Mouse (Mus musculus) heart, embryonic 11.5 days (tissue): ENCODE measurements around the gene Slc45a1. TPM values are rescaled to one million over a fixed set of nuclear protein-coding genes. Genes with fewer than 3 reads are reported as not detected.
"Not testable (repeated sequence)": the region's sequence is repeated elsewhere in the genome, so short reads cannot be mapped to it uniquely, and the experiment has no call there.

Experiments used
- ATAC-seq: fragments of 200-750 bp; cut with Nextera tagmentation; replicated peaks from 2 replicates; pipeline ENCODE4 v1.8.0; 2017; ENCODE audit warnings: moderate library complexity; ENCODE audit not compliant: insufficient number of reproducible peaks, low FRiP score, low TSS enrichment
- H3K27ac ChIP-seq: fragments of 300-500 bp; sonication (generic); 2 replicates; pipeline ENCODE4 v1.5.1; 2014; ENCODE audit warnings: mild to moderate bottlenecking, low read depth, low read length
- H3K27me3 ChIP-seq: fragments of 300-500 bp; sonication (generic); 2 replicates; pipeline ENCODE4 v1.6.1; 2014; ENCODE audit warnings: mild to moderate bottlenecking, low read length, mixed read lengths; ENCODE audit not compliant: control insufficient read depth, insufficient read depth
- H3K36me3 ChIP-seq: fragments of 300-500 bp; sonication (generic); 2 replicates; pipeline ENCODE4 v1.6.1; 2014; ENCODE audit warnings: mild to moderate bottlenecking, low read length, moderate library complexity, mixed read lengths; ENCODE audit not compliant: control insufficient read depth, insufficient read depth
- H3K4me1 ChIP-seq: fragments of 300-500 bp; sonication (generic); 2 replicates; pipeline ENCODE4 v1.6.1; 2014; ENCODE audit warnings: low read length; ENCODE audit not compliant: control insufficient read depth, insufficient read depth
- H3K4me2 ChIP-seq: fragments of 300-500 bp; sonication (generic); 2 replicates; pipeline ENCODE4 v1.6.1; 2014; ENCODE audit warnings: mild to moderate bottlenecking, moderate library complexity
- H3K4me3 ChIP-seq: fragments of 300-500 bp; sonication (generic); 2 replicates; pipeline ENCODE4 v1.5.1; 2014; ENCODE audit warnings: low read depth, low read length
- H3K9ac ChIP-seq: fragments of 300-500 bp; sonication (generic); 2 replicates; pipeline ENCODE4 v1.6.1; 2014; ENCODE audit warnings: mild to moderate bottlenecking, low read depth, low read length, moderate library complexity
- H3K9me3 ChIP-seq: fragments of 300-500 bp; sonication (generic); replicated peaks from 2 replicates; pipeline ENCODE4 v1.6.1; 2016; ENCODE audit warnings: low read length; ENCODE audit not compliant: control insufficient read depth
- WGBS: fragments of 180-500 bp; shearing (Covaris S2); extraction: QIAGEN DNeasy Blood & Tissue Kit; methylation state at CpG from one replicate; pipeline ENCODE4 v1.1.7; 2014; ENCODE audit not compliant: insufficient replicate concordance; 5-methylcytosine and 5-hydroxymethylcytosine counted together
- polyA plus RNA-seq: library from polyadenylated mRNA; unstranded; fragments of >200 nt; fragmentation: Nextera tagmentation; extraction: Ambion mirVana; gene quantifications from 2 replicates; pipeline ENCODE4 v1.2.1, GENCODE M21; 2014

Slc45a1 gene
- polyA plus RNA-seq, 1 experiment from 2014 or later = 0.04 TPM

- 88% methylated on average over 3 of the region's 3 CpGs for WGBS
- Histone ChIP-seq H3K27ac (no peak overlapping the region), H3K9me3 (no peaks in the 10 kb centered on the region), H3K4me2 (no peak overlapping the region), H3K4me1 (no peaks in the 10 kb centered on the region), H3K4me3 (no peak overlapping the region), H3K9ac (no peak overlapping the region), H3K36me3 (peaks cover 6% of the 10 kb centered on the region; the same call in 1 of the 2 replicates), H3K27me3 (no peaks in the 10 kb centered on the region)
- ATAC-seq = no peak
Observed at GRCm38 (mm10) chr4:150606449-150607161, 45.4 kb downstream of the Slc45a1 start.

GRCm38 (mm10) chr4:150605804-150606203 lies 46.2 kb downstream of the Slc45a1 start:
- Histone ChIP-seq H3K9me3 (no peaks in the 10 kb centered on the region), H3K27me3 (no peaks in the 10 kb centered on the region), H3K4me2 (no peak overlapping the region), H3K36me3 (peaks cover 5% of the 10 kb centered on the region; the same call in 1 of the 2 replicates), H3K4me1 (no peaks in the 10 kb centered on the region), H3K9ac (no peak overlapping the region), H3K27ac (0 out of 2 replicates have a peak overlapping the region, but pooled peaks have one; percentile 6), H3K4me3 (no peak overlapping the region)
- WGBS = 94% methylated on average over 3 of the region's 3 CpGs
- ATAC-seq = no peak

- Histone ChIP-seq H3K4me1 (peaks cover 11% of the 10 kb centered on the region), H3K9ac (no peak overlapping the region), H3K4me3 (no peak overlapping the region), H3K27ac (no peak overlapping the region), H3K36me3 (peaks cover under 1% of the 10 kb centered on the region; the same call in 1 of the 2 replicates), H3K27me3 (no peaks in the 10 kb centered on the region), H3K4me2 (no peak overlapping the region), H3K9me3 (no peaks in the 10 kb centered on the region)
- ATAC-seq = no peak
- 89% methylated on average over 1 of the region's 1 CpGs for WGBS
Observed at GRCm38 (mm10) chr4:150603366-150604061, 48.5 kb downstream of the Slc45a1 start.

- no peak overlapping the region for H3K9ac ChIP-seq
- H3K4me1 ChIP-seq = peaks cover 30% of the 10 kb centered on the region
- no peak overlapping the region for H3K4me2 ChIP-seq
- no peaks in the 10 kb centered on the region for H3K27me3 ChIP-seq
- WGBS = 84% methylated on average over 10 of the region's 10 CpGs
- no peak for ATAC-seq
- no peak overlapping the region for H3K4me3 ChIP-seq
- no peaks in the 10 kb centered on the region; the same call in 1 of the 2 replicates for H3K36me3 ChIP-seq
- H3K27ac ChIP-seq = no peak overlapping the region
- H3K9me3 ChIP-seq = no peaks in the 10 kb centered on the region
Observed at GRCm38 (mm10) chr4:150601489-150601888, 50.5 kb downstream of the Slc45a1 start.

- peaks cover 35% of the 10 kb centered on the region for H3K4me1 ChIP-seq
- not testable (repeated sequence) for ATAC-seq, H3K9ac ChIP-seq, H3K4me3 ChIP-seq, H3K9me3 ChIP-seq, H3K27ac ChIP-seq, H3K4me2 ChIP-seq, H3K27me3 ChIP-seq, H3K36me3 ChIP-seq
- WGBS = 86% methylated on average over 2 of the region's 2 CpGs
Observed at GRCm38 (mm10) chr4:150600503-150600902, 51.5 kb downstream of the Slc45a1 start.

- WGBS = 65% methylated on average over 3 of the region's 3 CpGs
- Histone ChIP-seq H3K4me3 (no peak overlapping the region), H3K4me2 (no peak overlapping the region), H3K9ac (0 out of 2 replicates have a peak overlapping the region, but pooled peaks have one; percentile 43), H3K36me3 (no peaks in the 10 kb centered on the region; the same call in 1 of the 2 replicates), H3K9me3 (no peaks in the 10 kb centered on the region), H3K4me1 (peaks cover 39% of the 10 kb centered on the region), H3K27me3 (no peaks in the 10 kb centered on the region), H3K27ac (no peak overlapping the region; the same call in 1 of the 2 replicates)
- no peak for ATAC-seq
Observed at GRCm38 (mm10) chr4:150599119-150599992, 52.6 kb downstream of the Slc45a1 start.

GRCm38 (mm10) chr4:150598686-150599085 lies 53.3 kb downstream of the Slc45a1 start:
- peaks cover 42% of the 10 kb centered on the region for H3K4me1 ChIP-seq
- no peak overlapping the region for H3K4me2 ChIP-seq
- no peak overlapping the region for H3K4me3 ChIP-seq
- H3K9ac ChIP-seq = no peak overlapping the region
- no peak for ATAC-seq
- no peaks in the 10 kb centered on the region for H3K27me3 ChIP-seq
- H3K36me3 ChIP-seq = no peaks in the 10 kb centered on the region; the same call in 1 of the 2 replicates
- 39% methylated on average over 1 of the region's 1 CpGs for WGBS
- H3K27ac ChIP-seq = no peak overlapping the region
- no peaks in the 10 kb centered on the region for H3K9me3 ChIP-seq

GRCm38 (mm10) chr4:150595991-150596390 lies 56.0 kb downstream of the Slc45a1 start:
- 76% methylated on average over 5 of the region's 5 CpGs for WGBS
- Histone ChIP-seq H3K4me1 (peaks cover 61% of the 10 kb centered on the region), H3K27me3 (no peaks in the 10 kb centered on the region), H3K4me3 (no peak overlapping the region), H3K36me3 (no peaks in the 10 kb centered on the region; the same call in 1 of the 2 replicates), H3K27ac (no peak overlapping the region), H3K9me3 (no peaks in the 10 kb centered on the region), H3K4me2 (no peak overlapping the region), H3K9ac (no peak overlapping the region)
- no peak for ATAC-seq
